Mouse (Mus musculus): Measurements from ENCODE around the gene Clybl. TPM values are rescaled to one million over a fixed set of nuclear protein-coding genes. Genes with fewer than 3 reads are reported as not detected.

Gene Clybl
- polyA plus RNA-seq, 1 experiment from 2014 or later: 27.2 TPM

GRCm38 (mm10) chr14:122427654-122428053 is 246.2 kb downstream of the Clybl start:
- peaks cover 8% of the 10 kb centered on the region for H3K4me1 ChIP-seq

GRCm38 (mm10) chr14:122432558-122432957 is 251.1 kb downstream of the Clybl start:
- ATAC-seq (replicated peaks; ENCODE audit: low FRiP score): no peak
- no peak overlapping the region for H3K4me3 ChIP-seq (replicated peaks)
- H3K9ac ChIP-seq: no peak overlapping the region
- no peaks in the 10 kb centered on the region for H3K27me3 ChIP-seq
- no peaks in the 10 kb centered on the region for H3K4me1 ChIP-seq
- H3K9me3 ChIP-seq (replicated peaks): no peaks in the 10 kb centered on the region
- H3K27ac ChIP-seq: no peak overlapping the region
- no peaks in the 10 kb centered on the region for H3K36me3 ChIP-seq
- 65% methylated on average over 3 of the region's 3 CpGs for WGBS
- H3K4me2 ChIP-seq: no peak overlapping the region

More at GRCm38 (mm10) chr14:122427654-122428053, 246.2 kb downstream of the Clybl start:
- H3K27ac ChIP-seq: no peak overlapping the region
- H3K4me3 ChIP-seq (replicated peaks): no peak overlapping the region
- 0 out of 2 replicates have a peak, but pooled peaks cover 4% of the 10 kb centered on the region for H3K27me3 ChIP-seq
- no peaks in the 10 kb centered on the region for H3K9me3 ChIP-seq (replicated peaks)
- H3K9ac ChIP-seq: no peak overlapping the region
- ATAC-seq (replicated peaks; ENCODE audit: low FRiP score): no peak
- no peak overlapping the region for H3K4me2 ChIP-seq
- 88% methylated on average over 3 of the region's 3 CpGs for WGBS
- no peaks in the 10 kb centered on the region for H3K36me3 ChIP-seq

DNA sequence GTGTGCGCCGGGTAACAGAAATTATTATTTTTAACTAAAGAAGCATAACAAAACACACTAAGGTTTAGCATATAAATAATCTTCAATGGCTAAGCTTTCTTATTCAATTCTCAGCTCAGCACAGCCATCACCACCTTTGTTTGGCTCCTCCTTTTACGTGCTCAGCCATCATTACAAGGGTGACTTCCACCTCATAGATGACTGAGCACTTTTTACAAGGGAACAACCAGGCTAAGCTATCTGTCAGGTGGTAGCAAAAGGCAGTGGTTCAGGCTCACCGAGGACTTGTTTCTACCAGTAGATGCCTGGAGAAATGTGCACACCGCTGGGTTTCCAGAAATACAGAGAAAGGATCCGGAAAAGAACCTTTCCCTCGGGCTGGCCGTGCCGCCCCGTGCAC is 252.5 kb downstream of the Clybl start:
- Histone ChIP-seq H3K27me3 (no peaks in the 10 kb centered on the region), H3K27ac (no peak overlapping the region), H3K9ac (no peak overlapping the region), H3K36me3 (no peaks in the 10 kb centered on the region), H3K4me3 (replicated peaks) (no peak overlapping the region), H3K9me3 (replicated peaks) (no peaks in the 10 kb centered on the region), H3K4me2 (no peak overlapping the region), H3K4me1 (no peaks in the 10 kb centered on the region)
- no peak for ATAC-seq (replicated peaks; ENCODE audit: low FRiP score)
- 81% methylated on average over 10 of the region's 10 CpGs for WGBS

DNA sequence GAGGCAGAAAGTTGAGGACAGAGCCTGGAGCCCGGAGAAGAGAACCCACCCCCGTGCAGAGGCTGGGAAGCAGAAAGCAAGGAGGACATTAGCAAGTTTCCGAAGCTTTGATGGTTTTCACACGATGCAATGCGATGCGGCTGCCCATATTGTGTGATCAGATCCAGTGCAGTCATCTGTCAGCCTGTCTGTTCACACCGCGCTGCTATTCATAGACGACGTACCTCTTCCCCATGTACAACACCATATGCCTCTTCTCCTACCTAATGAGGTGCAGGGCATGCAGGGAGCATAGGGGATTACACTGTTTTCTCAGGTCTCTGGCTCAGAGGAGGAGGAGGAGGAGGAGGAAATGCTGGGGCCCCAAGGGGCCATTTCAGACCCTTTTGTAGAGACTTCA is 255.3 kb downstream of the Clybl start:
- WGBS: 54% methylated on average over 10 of the region's 10 CpGs
- Histone ChIP-seq H3K9me3 (replicated peaks) (no peaks in the 10 kb centered on the region), H3K27me3 (no peaks in the 10 kb centered on the region), H3K4me1 (no peaks in the 10 kb centered on the region), H3K36me3 (no peaks in the 10 kb centered on the region), H3K9ac (no peak overlapping the region), H3K4me2 (no peak overlapping the region), H3K27ac (no peak overlapping the region), H3K4me3 (replicated peaks) (no peak overlapping the region)
- ATAC-seq (replicated peaks; ENCODE audit: low FRiP score): no peak

DNA sequence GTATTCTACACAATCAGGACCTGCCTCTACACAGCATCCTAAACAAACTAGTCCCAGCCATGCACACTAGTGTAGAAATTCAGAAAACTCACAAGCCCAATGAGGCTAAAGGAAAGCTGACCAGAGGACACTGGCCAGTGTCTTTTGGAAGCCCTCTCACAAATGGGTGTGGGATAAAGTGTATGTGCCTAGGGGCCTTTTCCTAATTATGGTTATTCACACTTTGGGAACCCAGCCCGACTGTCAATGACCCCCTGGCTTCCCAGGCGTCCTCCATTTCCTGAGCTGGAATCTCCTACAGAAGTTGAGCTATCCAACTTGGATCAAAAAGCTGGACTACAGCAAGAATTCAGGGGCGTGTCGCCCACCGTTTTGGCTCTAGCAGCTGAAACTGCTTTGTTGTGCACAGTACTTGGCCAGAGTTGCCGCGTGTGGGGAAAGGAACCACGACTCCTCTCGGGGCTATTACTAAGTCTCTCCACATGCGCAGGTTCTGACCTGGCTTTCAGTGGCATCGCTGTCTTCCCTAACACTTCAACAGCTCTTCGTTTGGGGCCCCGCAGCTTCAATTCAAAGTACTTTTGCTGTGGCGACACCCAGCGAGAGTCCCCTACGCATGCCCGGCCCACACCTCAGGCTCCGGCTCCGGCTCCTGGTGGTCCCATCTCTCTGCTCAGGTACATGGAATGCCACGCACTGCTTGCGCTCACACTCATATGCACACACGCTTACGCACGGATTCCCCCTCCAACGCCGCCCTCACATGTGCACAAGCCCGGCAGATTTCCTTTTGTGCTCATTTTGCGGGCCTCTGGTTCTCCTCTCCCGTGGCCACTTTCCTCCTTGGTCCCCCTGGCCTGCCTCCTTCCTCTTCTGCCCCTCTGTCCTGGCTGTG is 268.3 kb downstream of the Clybl start:
- Histone ChIP-seq H3K4me2 (peak overlapping the region; percentile 72), H3K9me3 (replicated peaks) (no peaks in the 10 kb centered on the region), H3K9ac (no peak overlapping the region), H3K27ac (no peak overlapping the region), H3K27me3 (peaks cover 89% of the 10 kb centered on the region), H3K36me3 (no peaks in the 10 kb centered on the region), H3K4me1 (peaks cover 26% of the 10 kb centered on the region), H3K4me3 (replicated peaks) (peak overlapping the region; percentile 41)
- 0 out of 2 replicates have a peak, but pooled peaks have one; percentile 19 for ATAC-seq (replicated peaks; ENCODE audit: low FRiP score)
- WGBS: 4% methylated on average over 29 of the region's 29 CpGs

- peak within 1 kb of the TSS; percentile 41 for H3K4me3 ChIP-seq (replicated peaks)
- WGBS: 1% methylated on average over 58 of the region's 59 CpGs
Measured at GRCm38 (mm10) chr14:122450496-122451382, 269.2 kb downstream of the Clybl start, which contains the start of gene Gm5089. Gene Gm5089, minus strand, starts transcription at chr14:122451115.

DNA sequence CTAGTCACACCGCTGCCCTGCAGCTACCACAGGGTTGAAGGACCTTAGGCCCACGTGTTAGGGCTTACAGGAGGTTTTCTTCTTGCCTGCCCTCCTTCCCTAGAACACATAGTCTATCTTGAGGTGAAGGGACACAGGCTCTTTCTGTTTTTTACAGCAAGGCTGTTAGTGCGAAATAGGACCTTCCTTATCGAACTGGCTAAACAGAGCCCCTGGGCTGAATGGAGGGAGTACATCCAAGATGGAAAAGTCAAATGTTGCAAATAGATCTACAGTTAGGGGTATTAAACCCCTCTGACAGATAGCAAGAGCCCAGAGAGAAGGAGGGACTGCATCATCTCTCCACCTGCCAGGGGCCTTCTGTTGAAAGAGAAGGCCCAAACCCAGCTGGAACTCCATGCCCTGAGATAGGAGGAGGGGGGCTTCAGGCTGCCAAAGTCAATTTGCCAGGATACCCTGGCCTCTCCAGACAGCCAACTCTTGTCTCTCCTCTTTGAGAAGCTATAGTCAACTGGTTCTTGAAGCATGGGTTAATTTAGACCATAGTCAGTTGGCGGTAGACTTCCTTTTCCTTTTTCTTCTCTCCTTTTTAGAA is 270.1 kb downstream of the Clybl start:
- Histone ChIP-seq H3K27me3 (peaks cover 98% of the 10 kb centered on the region), H3K4me1 (peaks cover 26% of the 10 kb centered on the region), H3K27ac (no peak overlapping the region), H3K4me3 (replicated peaks) (no peak overlapping the region), H3K4me2 (no peak overlapping the region), H3K9ac (no peak overlapping the region), H3K9me3 (replicated peaks) (no peaks in the 10 kb centered on the region), H3K36me3 (no peaks in the 10 kb centered on the region)
- ATAC-seq (replicated peaks; ENCODE audit: low FRiP score): no peak
- 67% methylated on average over 5 of the region's 5 CpGs for WGBS

More at GRCm38 (mm10) chr14:122450496-122451382, 269.2 kb downstream of the Clybl start, which contains the start of gene Gm5089:
- Histone ChIP-seq H3K9ac (no peak within 1 kb of the TSS), H3K9me3 (replicated peaks) (no peaks in the 10 kb centered on the region), H3K27me3 (peaks cover 94% of the 10 kb centered on the region), H3K4me1 (peaks cover 26% of the 10 kb centered on the region), H3K4me2 (peak within 1 kb of the TSS; percentile 72), H3K36me3 (no peaks in the 10 kb centered on the region), H3K27ac (no peak within 1 kb of the TSS)
- ATAC-seq (replicated peaks; ENCODE audit: low FRiP score): peak; percentile 44

Other genes starting within 250 kb of the Clybl start
- gene Gpr183, start 216.5 kb upstream of the Clybl start, polyA plus RNA-seq (2015; fragmentation: Nextera tagmentation; extraction: Ambion mirVana): 4.1 and 4.9 TPM in 2 replicates
- gene Timm8a2, start 147.0 kb upstream of the Clybl start, polyA plus RNA-seq (2015; fragmentation: Nextera tagmentation; extraction: Ambion mirVana): not detected in 2 replicates
- 180 and 192 TPM in 2 replicates for gene Tm9sf2, start 74.7 kb upstream of the Clybl start, polyA plus RNA-seq (2015; fragmentation: Nextera tagmentation; extraction: Ambion mirVana)

Data from kidney, embryonic 15.5 days (tissue).